Mouse (Mus musculus) hindbrain, postnatal 0 days (tissue): ENCODE measurements at regions not wholly inside any gene's neighbourhood (a gene's known extent, or its start where the extent isn't known, plus 50 kb on each side); places are given as distances from the start of the nearest gene placed in this dataset.

Source experiments
- ATAC-seq: fragments of 200-750 bp; cut with Nextera tagmentation; 2 replicates; pipeline ENCODE4 v1.8.0; 2017; ENCODE audit warnings: mild to moderate bottlenecking, moderate TSS enrichment, moderate library complexity
- DNase-seq: peaks from one replicate; pipeline ENCODE4 v3.0.0-alpha.2; 2015; ENCODE audit warnings: low spot score
- H3K27ac ChIP-seq: fragments of 300-500 bp; sonication (generic); 2 replicates; pipeline ENCODE4 v1.5.1; 2014; ENCODE audit warnings: mild to moderate bottlenecking
- H3K27me3 ChIP-seq: fragments of 300-500 bp; sonication (generic); 2 replicates; pipeline ENCODE4 v1.6.1; 2014; ENCODE audit warnings: low read length, mixed read lengths; ENCODE audit not compliant: insufficient read depth
- H3K36me3 ChIP-seq: fragments of 300-500 bp; sonication (generic); 2 replicates; pipeline ENCODE4 v1.6.1; 2014; ENCODE audit warnings: low read length, mixed read lengths; ENCODE audit not compliant: insufficient read depth
- H3K4me1 ChIP-seq: fragments of 300-500 bp; sonication (generic); 2 replicates; pipeline ENCODE4 v1.6.1; 2014; ENCODE audit warnings: antibody characterized with exemption, low read length, mixed read lengths; ENCODE audit not compliant: insufficient read depth
- H3K4me2 ChIP-seq: fragments of 300-500 bp; sonication (generic); 2 replicates; pipeline ENCODE4 v1.6.1; 2014; ENCODE audit warnings: low read depth, mild to moderate bottlenecking, low read length, moderate library complexity, mixed read lengths
- H3K4me3 ChIP-seq: fragments of 300-500 bp; sonication (generic); 2 replicates; pipeline ENCODE4 v1.5.1; 2014; ENCODE audit warnings: low read length
- H3K9ac ChIP-seq: fragments of 300-500 bp; sonication (generic); replicated peaks from 2 replicates; pipeline ENCODE4 v1.6.1; 2014; ENCODE audit warnings: mild to moderate bottlenecking, low read length, moderate library complexity, mixed read lengths
- H3K9me3 ChIP-seq: fragments of 300-500 bp; sonication (generic); 2 replicates; pipeline ENCODE4 v1.6.1; 2016; ENCODE audit warnings: low read length, mixed read lengths
- CTCF ChIP-seq: IDR thresholded peaks from 2 replicates; pipeline ENCODE4 v1.5.1; 2016; ENCODE audit warnings: antibody characterized with exemption, control low read depth, low read depth
- WGBS: fragments of 180-500 bp; shearing (Covaris S2); extraction: QIAGEN DNeasy Blood & Tissue Kit; methylation state at CpG from one replicate; pipeline ENCODE4 v1.1.7; 2014; 5-methylcytosine and 5-hydroxymethylcytosine counted together

DNA sequence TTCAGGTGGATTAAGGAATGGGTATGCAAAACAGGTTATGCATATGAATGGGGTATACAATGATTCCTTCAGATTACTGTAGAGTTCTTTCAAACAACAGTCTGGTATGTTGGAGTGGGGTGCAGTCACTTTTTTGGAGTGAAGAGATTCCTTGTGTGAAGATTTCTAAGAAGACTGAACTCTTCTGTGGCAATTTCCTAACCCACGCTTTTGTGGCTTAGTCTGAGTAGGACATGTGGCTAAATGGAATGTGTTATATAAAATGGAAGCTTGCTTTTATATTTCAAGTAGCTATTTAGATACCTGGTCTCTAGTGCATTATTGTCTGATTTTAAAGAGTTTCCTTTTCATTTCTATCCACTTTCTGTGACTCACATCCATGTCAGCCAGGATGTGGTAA is 205.3 kb downstream of the Aldoart1 start:
- ATAC-seq (no peak), DNase-seq (no peak)
- H3K27me3 ChIP-seq: no peaks in the 10 kb centered on the region
- no peak overlapping the region for H3K4me3 ChIP-seq
- H3K4me1 ChIP-seq: no peaks in the 10 kb centered on the region
- H3K9ac ChIP-seq: no peak overlapping the region
- no peaks in the 10 kb centered on the region for H3K9me3 ChIP-seq
- H3K4me2 ChIP-seq: no peak overlapping the region
- H3K36me3 ChIP-seq: no peaks in the 10 kb centered on the region
- TF ChIP-seq CTCF: no peak
- 75% methylated on average over 1 of the region's 1 CpGs for WGBS
- H3K27ac ChIP-seq: no peak overlapping the region

DNA sequence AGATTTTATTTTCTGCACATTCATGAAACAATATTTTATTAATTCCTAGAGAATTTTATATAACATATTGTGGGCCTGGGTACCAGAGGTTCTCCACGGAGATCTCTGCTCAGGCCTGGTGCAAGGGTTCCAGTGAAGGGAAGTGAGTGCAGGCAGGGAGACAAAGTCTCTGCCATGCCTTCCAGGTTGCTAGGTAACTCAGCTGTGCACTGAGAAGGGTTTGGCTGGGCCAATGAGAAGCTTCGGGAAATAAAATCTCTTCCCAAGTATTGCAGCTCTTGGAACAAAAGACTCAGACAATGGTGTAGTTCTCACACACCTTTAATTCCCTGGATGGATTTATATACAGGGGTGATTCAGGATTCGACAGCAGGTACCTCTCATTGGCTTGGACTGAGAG is 223.0 kb downstream of the Aldoart1 start:
- DNase-seq (no peak), ATAC-seq (no peak)
- Histone ChIP-seq H3K9me3 (0 out of 2 replicates have a peak, but pooled peaks cover 3% of the 10 kb centered on the region), H3K4me1 (no peaks in the 10 kb centered on the region), H3K4me3 (no peak overlapping the region), H3K9ac (no peak overlapping the region), H3K27me3 (no peaks in the 10 kb centered on the region), H3K36me3 (no peaks in the 10 kb centered on the region), H3K27ac (no peak overlapping the region), H3K4me2 (no peak overlapping the region)
- WGBS: 33% methylated on average over 3 of the region's 3 CpGs
- no peak for TF ChIP-seq CTCF

DNA sequence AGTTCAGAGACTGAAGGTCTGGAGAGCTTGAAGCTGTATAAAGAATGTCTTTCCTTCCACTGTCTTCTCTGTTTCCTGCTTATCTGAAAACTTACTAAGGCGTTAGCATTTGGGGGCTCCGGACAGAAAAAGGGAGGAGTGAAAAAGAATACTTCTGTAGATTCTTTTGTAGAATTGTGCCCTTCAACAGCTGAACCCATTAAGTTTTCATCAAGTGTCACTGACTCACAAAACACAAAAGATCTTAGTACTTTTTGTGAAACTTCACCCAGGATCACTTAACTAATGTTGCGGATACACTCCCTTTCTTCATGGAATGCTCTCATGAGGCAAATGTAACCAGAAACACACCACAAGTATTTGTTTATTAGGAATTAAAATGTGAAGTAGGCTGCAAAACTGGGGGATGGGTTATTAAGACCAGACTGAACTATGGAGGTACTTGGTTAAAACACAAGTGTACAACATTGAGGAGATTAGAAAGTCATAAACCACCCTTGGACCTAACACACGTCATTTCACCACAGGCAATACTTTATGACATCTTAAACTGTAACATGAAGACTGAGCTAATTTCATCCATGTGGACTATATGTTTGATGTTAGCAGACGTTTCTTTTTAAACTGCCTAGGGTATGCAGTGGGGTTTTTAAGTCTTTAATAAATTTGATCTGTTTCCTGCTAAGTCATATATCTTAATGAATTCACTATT is 225.1 kb downstream of the Aldoart1 start:
- ATAC-seq: no peak
- no peak for TF ChIP-seq CTCF
- H3K4me2 ChIP-seq: no peak overlapping the region
- WGBS: 76% methylated on average over 5 of the region's 5 CpGs
- 0 out of 2 replicates have a peak, but pooled peaks cover under 1% of the 10 kb centered on the region for H3K9me3 ChIP-seq
- no peaks in the 10 kb centered on the region for H3K27me3 ChIP-seq
- H3K4me1 ChIP-seq: no peaks in the 10 kb centered on the region
- DNase-seq: no peak
- no peak overlapping the region for H3K9ac ChIP-seq
- no peak overlapping the region for H3K4me3 ChIP-seq
- no peaks in the 10 kb centered on the region for H3K36me3 ChIP-seq
- H3K27ac ChIP-seq: no peak overlapping the region

DNA sequence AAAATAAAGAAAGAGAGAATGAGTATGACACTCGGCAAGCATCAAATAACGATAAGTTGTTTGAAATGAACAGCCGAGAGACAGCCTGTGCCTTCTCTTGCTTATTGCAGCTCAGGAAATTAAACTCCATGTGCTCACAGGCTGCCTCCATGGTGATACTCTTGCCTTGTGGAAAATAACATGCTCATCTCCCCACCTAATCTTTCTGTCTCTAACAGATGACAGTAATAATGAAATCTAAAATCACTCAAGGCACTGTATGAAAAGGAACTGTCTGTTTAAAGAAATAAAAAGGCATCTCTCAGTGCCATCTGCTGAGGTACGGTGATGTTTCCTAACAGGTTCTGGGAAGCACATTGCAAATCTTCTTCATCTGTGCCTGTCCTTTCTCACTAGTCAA is 247.3 kb downstream of the Aldoart1 start:
- no peak for TF ChIP-seq CTCF
- H3K4me3 ChIP-seq: no peak overlapping the region
- H3K9ac ChIP-seq: no peak overlapping the region
- no peaks in the 10 kb centered on the region for H3K36me3 ChIP-seq
- H3K27ac ChIP-seq: no peak overlapping the region
- no peak overlapping the region for H3K4me2 ChIP-seq
- H3K9me3 ChIP-seq: no peaks in the 10 kb centered on the region
- H3K4me1 ChIP-seq: no peaks in the 10 kb centered on the region
- WGBS: 75% methylated on average over 4 of the region's 4 CpGs
- H3K27me3 ChIP-seq: no peaks in the 10 kb centered on the region
- ATAC-seq (no peak; the same call in 1 of the 2 replicates), DNase-seq (peak; percentile 23)

DNA sequence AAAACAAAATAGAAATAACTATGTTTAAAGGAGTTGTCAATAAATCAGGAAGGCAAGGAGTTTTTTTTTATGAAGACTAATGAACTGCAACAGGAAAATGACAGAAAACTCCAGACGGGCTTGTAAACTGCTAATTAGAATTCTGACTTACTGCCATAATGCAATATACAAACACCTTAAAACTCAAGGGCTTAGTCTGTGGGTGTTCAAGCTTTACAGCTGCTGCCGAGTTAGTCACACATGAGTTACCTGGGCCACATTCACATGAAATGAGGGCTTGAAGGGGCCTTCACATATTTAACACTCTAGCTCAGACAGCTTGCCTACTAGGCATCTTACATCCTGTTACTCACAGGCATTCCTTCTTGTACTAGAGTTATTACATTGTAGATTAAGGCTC is 256.9 kb downstream of the Aldoart1 start:
- no peaks in the 10 kb centered on the region for H3K9me3 ChIP-seq
- DNase-seq (peak; percentile 30), ATAC-seq (no peak)
- no peaks in the 10 kb centered on the region for H3K36me3 ChIP-seq
- H3K9ac ChIP-seq: no peak overlapping the region
- no peaks in the 10 kb centered on the region for H3K27me3 ChIP-seq
- no peak overlapping the region for H3K4me2 ChIP-seq
- no peak overlapping the region for H3K27ac ChIP-seq
- no peak for TF ChIP-seq CTCF
- WGBS: 41% methylated on average over 2 of the region's 2 CpGs
- no peak overlapping the region for H3K4me3 ChIP-seq
- H3K4me1 ChIP-seq: no peaks in the 10 kb centered on the region

DNA sequence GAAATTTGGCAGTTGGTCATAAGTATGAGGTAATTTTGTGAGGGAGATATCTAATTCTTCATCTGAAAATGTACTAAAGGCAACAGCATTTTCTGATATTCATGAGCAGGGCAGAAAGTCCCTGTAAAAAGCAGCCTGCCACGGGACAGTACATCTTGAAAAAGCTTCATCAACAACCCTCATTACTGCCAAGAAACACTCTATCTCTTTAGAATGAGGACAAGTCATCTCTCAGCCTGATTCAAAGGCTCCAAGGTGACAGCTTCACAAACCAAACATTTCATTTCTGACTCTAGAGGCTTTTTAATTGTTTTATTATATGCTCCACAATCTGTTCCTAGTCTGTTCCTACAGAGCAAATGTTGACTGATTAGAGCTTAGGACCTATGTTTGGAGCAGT is 260.3 kb downstream of the Aldoart1 start:
- Histone ChIP-seq H3K9ac (no peak overlapping the region), H3K36me3 (no peaks in the 10 kb centered on the region), H3K4me1 (no peaks in the 10 kb centered on the region), H3K27me3 (no peaks in the 10 kb centered on the region), H3K4me2 (no peak overlapping the region), H3K27ac (no peak overlapping the region), H3K9me3 (no peaks in the 10 kb centered on the region), H3K4me3 (no peak overlapping the region)
- ATAC-seq: no peak
- no peak for TF ChIP-seq CTCF
- no peak for DNase-seq
- 50% methylated on average over 1 of the region's 1 CpGs for WGBS

DNA sequence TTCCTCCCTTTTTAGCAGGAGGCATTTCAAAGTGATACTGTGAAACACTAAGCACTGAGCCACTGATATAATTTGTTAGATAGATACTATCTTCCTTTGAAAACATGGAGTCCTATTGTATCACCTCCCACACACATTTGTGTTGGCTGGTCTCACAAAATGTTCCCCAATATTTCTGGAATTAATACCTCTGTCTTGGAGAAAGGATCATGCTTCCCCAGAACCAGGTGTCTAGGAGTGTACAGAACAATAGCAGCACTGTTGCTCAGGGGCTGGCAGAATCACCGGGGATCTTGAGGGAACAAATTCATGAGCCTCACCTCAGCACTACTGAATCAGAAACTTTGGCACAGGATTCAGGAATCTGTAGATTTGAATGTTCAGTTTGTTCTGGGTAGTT is 277.5 kb downstream of the Aldoart1 start:
- H3K4me3 ChIP-seq: no peak overlapping the region
- no peaks in the 10 kb centered on the region for H3K4me1 ChIP-seq
- no peak overlapping the region for H3K27ac ChIP-seq
- TF ChIP-seq CTCF: no peak
- ATAC-seq: no peak
- no peaks in the 10 kb centered on the region for H3K9me3 ChIP-seq
- H3K9ac ChIP-seq: no peak overlapping the region
- DNase-seq: no peak
- no peaks in the 10 kb centered on the region for H3K36me3 ChIP-seq
- no peak overlapping the region for H3K4me2 ChIP-seq
- 84% methylated on average over 1 of the region's 1 CpGs for WGBS
- no peaks in the 10 kb centered on the region for H3K27me3 ChIP-seq
